Mouse (Mus musculus) neutrophil, adult 65 days (primary cell): ENCODE measurements around the gene Pyroxd1. TPM values are rescaled to one million over a fixed set of nuclear protein-coding genes. Genes with fewer than 3 reads are reported as not detected.

ENCODE experiments used
- total RNA-seq: library from RNA; stranded (reverse); gene quantifications from 2 replicates; pipeline ENCODE4 v1.2.4, GENCODE M21; 2023

The Pyroxd1 gene
- 10.7 and 12.1 TPM in 2 replicates for total RNA-seq

GRCm38 (mm10) chr6:142345440-142346038 lies at the start of gene Pyroxd1:
Gene Pyroxd1, plus strand, starts transcription at chr6:142345654.

GRCm38 (mm10) chr6:142298098-142298497 lies 47.4 kb upstream of the Pyroxd1 start, which contains the start of gene Iapp:
Gene Iapp, plus strand, starts transcription at chr6:142298423.

GRCm38 (mm10) chr6:142322881-142323280 lies 22.6 kb upstream of the Pyroxd1 start, which contains the start of gene Slco1a5:
Gene Slco1a5, minus strand, starts transcription at chr6:142322981.

GRCm38 (mm10) chr6:142387011-142387754 lies 41.7 kb downstream of the Pyroxd1 start, which contains the start of the genes Recql and Golt1b:
Gene Recql, minus strand, starts transcription at chr6:142387087.
Gene Golt1b, plus strand, starts transcription at chr6:142387221.

Other genes with a start within 250 kb of the Pyroxd1 start
- 1.6 TPM in 1 of 2 replicates, not detected in the other for gene Slco1a6, start 137.1 kb upstream of the Pyroxd1 start, total RNA-seq
- gene Iapp, start 47.2 kb upstream of the Pyroxd1 start, total RNA-seq = not detected in 2 replicates
- gene Slco1a5, start 22.7 kb upstream of the Pyroxd1 start, total RNA-seq = not detected in 2 replicates
- gene Recql, start 41.4 kb downstream of the Pyroxd1 start, total RNA-seq = 8.6 and 9.9 TPM in 2 replicates
- 19.7 and 20.7 TPM in 2 replicates for gene Golt1b, start 41.6 kb downstream of the Pyroxd1 start, total RNA-seq
- gene Spx, start 67.8 kb downstream of the Pyroxd1 start, total RNA-seq = not detected in 2 replicates
- not detected in 2 replicates for gene Gys2, start 127.5 kb downstream of the Pyroxd1 start, total RNA-seq
- 19.9 and 22.2 TPM in 2 replicates for gene Ldhb, start 162.3 kb downstream of the Pyroxd1 start, total RNA-seq
- 0.25 TPM in 1 of 2 replicates, not detected in the other for gene Kcnj8, start 226.0 kb downstream of the Pyroxd1 start, total RNA-seq